Mouse (Mus musculus) B cell, adult 2 months (primary cell): Measurements from ENCODE around the gene Fam206a.

Source experiments
- DNase-seq, 2 experiments: peaks; one replicate each; pipeline ENCODE4 v3.0.0; 2022

The Fam206a gene

DNA sequence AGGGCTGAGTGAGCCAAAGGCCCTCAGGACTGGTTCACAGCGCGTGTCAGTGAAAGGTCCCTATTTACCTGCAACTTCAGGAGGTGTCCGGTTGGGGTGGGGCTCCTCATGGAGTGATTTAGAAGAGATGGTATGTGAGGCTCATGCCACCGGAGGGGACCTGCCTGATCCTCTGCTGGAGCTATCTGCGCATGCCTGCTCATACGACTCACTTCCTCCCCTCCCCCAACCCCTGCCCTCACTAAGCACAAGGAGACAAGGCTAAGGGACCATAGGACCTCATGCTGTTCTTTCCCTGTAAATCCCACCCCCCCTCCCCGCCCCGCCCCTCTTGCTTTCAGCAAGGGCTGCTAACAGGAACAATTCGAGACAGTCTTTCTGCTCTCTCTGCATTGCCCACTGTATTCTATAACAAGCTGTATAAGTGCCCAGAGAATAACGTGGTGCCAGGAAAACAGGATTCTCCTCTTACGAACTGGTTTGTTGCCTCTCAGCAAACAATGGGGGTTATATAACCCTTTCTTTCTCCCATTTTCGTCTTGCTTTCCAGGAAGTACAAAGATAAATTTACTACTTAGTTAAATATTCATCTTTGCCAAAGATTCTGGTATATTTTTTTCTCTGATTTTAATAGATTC lies 43.9 kb downstream of the Fam206a start:
- DNase-seq: no peak

GRCm38 (mm10) chr4:56847400-56847799 lies 45.3 kb downstream of the Fam206a start:
- DNase-seq: no peak

DNA sequence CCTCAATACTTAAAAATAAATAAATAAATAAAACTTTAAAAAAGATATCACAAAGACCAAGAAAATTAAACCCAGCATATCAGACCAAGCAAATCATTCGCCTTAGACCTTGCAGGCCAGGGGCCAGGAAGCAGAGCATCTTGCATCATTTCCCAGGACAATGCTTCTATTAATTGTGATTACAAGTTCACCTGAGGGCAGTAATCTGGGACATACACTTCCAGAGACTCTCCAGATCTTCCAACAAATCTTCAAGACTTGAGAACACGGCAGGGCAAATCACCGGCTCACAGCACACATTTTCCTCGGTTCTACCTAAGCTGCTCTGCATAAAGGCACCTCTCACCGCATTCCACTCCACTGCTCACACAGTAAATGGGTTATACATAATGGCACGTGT lies 45.9 kb downstream of the Fam206a start:
- no peak for DNase-seq

GRCm38 (mm10) chr4:56850724-56851123 lies 48.6 kb downstream of the Fam206a start:
- DNase-seq: no peak

- no peak for DNase-seq
These were observed 53.8 kb downstream of the Fam206a start for GRCm38 (mm10) chr4:56855935-56856334.

GRCm38 (mm10) chr4:56856371-56856949 lies 54.3 kb downstream of the Fam206a start:
- DNase-seq: no peak

- no peak for DNase-seq
These were observed 56.6 kb downstream of the Fam206a start for GRCm38 (mm10) chr4:56858733-56859132.
